Mouse (Mus musculus) R1 (cell line): ENCODE data around the gene Epas1.

Experiments used
- DNase-seq: peaks from one replicate; pipeline ENCODE4 v3.0.0-alpha.2; 2018; ENCODE audit warnings: low read depth, low spot score

Epas1 gene

GRCm38 (mm10) chr17:86787805-86788204 lies 34.3 kb downstream of the Epas1 start:
- no peak for DNase-seq

GRCm38 (mm10) chr17:86788316-86788715 lies 34.8 kb downstream of the Epas1 start:
- no peak for DNase-seq

DNA sequence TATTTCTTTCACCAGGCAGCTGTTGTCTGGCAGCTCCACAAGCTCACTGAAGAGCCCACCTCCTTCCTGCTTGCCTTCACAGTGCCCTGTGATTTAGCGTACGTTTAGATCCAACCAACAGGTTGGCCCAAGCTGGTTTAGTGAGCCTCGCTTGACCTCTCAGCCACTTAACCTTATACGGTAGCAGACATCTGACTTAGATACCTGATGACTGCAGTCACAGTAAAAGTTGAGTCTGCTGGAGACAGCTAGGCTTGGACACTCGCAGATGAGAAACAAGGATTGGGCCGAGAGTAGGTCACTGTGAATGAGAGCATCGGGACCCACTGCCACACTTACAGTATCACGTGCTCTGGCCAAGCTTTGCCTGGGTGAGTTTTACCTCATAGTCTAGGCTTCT lies 38.4 kb downstream of the Epas1 start:
- DNase-seq, result no peak

GRCm38 (mm10) chr17:86795773-86796172 lies 42.3 kb downstream of the Epas1 start:
- no peak for DNase-seq

- DNase-seq, result no peak
These were observed 43.5 kb downstream of the Epas1 start for GRCm38 (mm10) chr17:86797031-86797430.

DNA sequence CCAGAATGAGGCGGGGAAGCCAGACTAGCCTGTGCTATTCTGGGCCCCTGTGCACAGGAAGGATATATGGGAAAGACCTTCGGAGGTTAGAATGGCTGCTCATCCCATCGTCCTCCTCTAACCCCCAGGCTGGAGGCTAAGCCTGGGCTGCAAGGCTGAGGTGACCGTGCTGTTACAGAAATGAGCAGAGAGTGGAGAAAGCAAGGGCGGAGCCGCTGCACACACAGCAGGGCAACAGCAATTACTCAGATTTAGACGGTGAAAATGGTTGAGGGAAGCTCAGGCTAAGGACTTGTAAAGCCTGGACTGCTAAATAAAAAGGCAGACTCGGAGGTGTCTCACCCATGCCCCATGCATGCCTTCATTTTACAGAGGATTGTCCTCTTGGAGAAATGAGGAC lies 45.0 kb downstream of the Epas1 start:
- DNase-seq, result no peak

- no peak for DNase-seq
These were observed 45.5 kb downstream of the Epas1 start for GRCm38 (mm10) chr17:86798951-86799350.

DNA sequence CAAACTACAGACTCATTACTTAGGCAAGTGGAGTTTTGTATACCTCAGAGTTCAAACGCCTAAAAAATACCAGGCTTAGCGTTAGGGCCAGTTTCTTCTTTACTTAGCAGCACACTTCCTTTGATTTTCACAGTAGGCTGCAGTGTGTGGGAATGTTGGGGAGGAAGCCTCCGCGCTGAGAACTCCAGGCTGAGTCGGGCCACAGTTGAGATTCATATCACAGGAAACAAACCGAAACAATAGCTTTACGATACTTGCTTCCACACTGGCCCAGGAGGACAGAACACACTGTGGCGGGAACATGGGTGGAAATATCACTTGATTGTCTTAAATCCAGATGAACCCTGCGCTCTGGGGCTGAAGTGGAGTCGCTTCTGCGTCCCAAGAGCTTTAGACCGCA lies 47.0 kb downstream of the Epas1 start:
- no peak for DNase-seq

DNA sequence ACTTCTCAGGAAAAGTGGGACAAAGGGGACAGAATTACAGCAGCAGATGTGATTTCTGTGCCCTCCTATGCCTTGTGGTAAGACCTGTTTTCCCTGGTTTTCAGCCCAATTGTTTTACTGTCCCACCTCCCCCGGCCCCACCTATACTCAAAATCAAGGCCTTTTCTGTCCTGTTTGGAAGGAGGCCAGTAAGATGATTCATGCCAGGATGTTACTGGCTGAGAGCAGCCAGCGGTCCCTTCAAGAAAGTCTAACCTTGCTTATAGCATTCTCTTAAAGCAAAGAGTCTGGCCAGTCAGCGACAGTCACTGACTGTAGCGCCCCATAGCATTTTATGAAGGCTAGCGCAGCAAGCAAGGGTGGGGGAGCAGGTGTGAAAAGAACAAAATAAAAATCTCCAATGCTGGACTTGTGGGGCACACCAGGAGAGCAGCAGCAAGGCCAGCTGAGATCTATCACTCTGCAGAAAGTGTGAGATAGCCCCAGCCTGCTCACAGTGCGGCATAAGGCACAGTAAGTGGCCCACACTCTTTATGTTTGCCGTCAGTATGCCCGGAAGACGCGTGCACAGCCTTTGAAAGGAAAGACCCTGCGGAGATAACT lies 47.8 kb downstream of the Epas1 start:
- no peak for DNase-seq

DNA sequence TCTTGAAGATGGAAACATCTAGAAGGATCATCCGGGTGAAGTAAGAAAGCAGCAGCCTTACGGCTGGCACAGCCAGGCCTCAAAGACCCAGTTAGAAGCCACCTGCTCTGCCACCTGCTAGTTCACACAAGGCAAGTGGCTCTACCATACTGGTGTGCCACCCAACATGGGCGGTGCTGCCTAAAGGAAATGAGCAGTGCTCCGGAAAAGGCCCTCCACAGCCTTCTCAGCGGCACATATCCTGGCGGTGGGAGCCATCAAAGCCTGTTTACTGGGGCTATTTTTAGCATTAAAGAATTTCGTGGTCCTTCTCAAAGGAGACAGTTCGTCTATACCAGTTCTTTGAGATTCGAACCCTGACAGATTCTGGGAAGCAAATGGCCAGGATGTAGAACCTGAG lies 48.4 kb downstream of the Epas1 start:
- no peak for DNase-seq

GRCm38 (mm10) chr17:86802351-86802985 lies 49.0 kb downstream of the Epas1 start:
- peak; percentile 62 for DNase-seq

DNA sequence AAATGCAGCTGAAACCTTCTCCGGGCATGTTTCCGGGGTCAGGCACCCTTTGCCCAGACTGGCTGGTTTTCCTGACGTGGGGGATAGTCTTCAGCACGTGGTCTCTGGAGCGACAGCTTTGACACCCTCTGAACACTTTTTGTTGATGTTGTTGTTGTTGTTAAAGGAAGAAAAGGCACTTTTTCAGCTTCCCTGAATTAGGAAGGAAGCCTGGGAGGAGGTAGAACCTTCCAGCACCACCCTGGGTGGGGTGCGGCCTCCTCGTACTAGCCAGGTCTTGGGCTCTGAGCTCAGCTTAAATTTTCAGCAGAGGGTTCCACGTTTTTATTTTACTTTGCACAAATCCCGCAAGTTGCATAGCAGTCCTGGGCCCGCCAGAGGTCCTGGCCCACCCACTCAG lies 49.6 kb downstream of the Epas1 start:
- DNase-seq, result no peak

DNA sequence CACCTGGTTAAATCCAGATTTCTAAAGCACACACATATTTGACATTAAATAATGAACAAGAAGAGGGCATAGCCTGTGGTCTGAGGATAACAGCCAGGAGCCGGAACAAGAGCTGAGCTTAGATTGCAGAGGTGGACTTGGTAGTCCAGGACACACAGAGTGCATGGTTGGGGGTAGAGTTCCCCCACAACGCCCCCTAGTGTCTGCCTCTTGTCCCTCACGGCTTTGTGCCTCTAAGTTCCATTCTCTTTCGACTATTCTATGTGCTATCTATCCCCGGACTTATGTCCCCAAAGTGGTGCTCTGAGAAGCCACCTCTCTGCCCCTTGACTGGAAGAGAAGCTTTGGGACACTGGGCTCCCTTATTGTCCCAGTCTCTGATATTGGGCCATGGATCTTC lies 50.2 kb downstream of the Epas1 start:
- DNase-seq, result no peak

GRCm38 (mm10) chr17:86812029-86812428 lies 58.5 kb downstream of the Epas1 start:
- peak; percentile 70 for DNase-seq

DNA sequence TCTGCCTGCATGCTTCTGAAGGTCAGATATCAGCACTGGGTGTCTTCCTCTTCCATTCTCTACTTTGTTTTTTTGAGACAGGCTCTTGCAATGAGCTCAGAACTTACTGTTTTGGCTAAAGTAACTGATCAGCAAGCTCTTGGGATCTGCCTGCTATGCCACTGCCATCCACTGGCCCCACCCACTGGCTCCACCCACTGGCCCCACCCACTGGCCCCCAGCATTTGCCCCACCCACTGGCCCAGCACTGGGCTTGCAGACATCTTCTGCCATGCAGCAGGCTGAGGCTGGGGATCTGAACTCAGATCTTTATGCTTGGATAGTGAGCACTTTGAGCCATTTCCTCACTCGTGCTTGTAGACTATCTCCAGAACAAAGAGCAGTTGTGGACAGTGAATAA lies 60.8 kb downstream of the Epas1 start:
- DNase-seq, result peak; percentile 51

DNA sequence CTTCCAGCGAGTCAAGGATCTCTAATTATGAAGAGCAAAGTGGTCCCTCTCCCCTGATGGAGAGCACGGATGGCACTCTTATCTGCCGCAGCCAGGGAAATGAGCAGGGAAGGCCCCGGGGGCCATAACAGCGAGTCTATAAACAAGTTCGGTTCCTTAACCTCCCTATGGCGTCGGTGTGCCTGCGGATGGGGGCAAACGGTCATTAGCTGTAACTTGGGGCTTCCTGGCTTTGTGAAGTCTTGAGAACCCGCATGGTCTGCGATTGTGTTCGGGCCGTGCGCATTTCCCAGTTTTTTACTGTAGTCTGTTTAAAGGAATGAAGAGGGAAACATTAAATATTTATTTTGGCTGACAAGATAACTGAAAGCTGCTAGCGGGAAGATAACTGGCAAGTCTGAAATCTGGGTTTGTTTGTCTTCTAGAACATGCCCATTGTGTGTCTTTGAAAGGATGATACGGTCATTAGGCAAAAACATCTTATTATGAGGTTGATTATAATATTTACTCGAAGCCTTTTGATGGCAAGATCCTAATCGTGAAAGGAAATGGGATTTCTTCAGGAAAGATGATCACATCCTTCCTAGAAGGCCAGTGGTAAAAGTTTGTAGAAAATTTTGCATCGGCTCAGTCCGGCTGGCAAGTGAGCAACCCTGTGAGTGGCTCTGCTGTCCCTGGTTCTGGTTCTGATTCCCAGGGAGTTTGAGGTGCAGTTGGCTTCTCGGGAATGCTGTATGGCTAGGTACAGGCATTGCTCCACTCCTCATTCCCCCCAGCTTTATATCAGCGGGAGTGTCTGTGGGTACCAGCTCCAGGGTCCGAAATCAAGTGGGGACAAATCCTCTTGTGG lies 61.7 kb downstream of the Epas1 start:
- no peak for DNase-seq

DNA sequence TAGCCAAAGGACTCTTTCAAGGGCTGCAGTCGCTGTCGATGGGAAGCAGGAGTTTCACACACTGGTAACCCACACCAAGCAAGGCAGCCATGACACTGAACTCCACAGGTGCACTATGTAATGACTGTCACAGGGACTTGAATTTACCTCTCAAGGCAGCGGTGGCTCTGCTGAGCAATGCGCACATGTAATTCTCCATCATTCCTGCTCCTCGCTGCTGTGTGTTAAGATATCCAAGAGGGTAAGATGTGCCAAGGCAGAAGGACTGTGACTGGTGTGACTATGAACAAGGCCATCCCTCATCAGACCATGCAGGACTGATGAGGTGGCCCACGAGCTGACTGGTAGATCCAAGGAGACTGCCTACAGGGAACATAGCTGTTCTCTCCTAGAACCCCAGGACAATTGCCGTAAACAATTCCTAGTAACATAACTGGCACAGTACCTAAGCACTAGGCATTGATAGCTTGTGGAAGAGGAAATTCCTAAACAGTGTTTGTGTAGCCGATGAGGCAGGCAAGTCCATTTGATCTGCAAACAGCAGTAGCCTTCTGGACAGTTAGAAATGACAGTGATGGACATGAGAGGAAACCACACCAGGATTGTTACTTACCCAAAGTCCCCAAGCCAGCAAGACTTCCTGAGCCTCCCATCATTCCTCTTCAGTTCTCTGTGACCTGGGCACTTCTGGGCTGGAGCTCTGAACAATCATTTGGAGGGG lies 68.7 kb downstream of the Epas1 start:
- DNase-seq, result no peak

GRCm38 (mm10) chr17:86824502-86825162 lies 71.1 kb downstream of the Epas1 start:
- DNase-seq, result no peak

GRCm38 (mm10) chr17:86825163-86825902 lies 71.8 kb downstream of the Epas1 start:
- DNase-seq, result no peak

- no peak for DNase-seq
These were observed 72.9 kb downstream of the Epas1 start for GRCm38 (mm10) chr17:86826376-86826775.
